Mouse (Mus musculus) midbrain, embryonic 14.5 days (tissue): ENCODE measurements at regions not wholly inside any gene's neighbourhood (a gene's known extent, or its start where the extent isn't known, plus 50 kb on each side); places are given as distances from the start of the nearest gene placed in this dataset.

Experiments used
- ATAC-seq: fragments of 200-750 bp; cut with Nextera tagmentation; 2 replicates; pipeline ENCODE4 v1.8.0; 2017; ENCODE audit warnings: moderate number of reproducible peaks, moderate library complexity; ENCODE audit not compliant: low FRiP score, low TSS enrichment
- DNase-seq: peaks from one replicate; pipeline ENCODE4 v3.0.0-alpha.2; 2015
- H3K27ac ChIP-seq: fragments of 300-500 bp; sonication (generic); replicated peaks from 2 replicates; pipeline ENCODE4 v1.5.1; 2014; ENCODE audit warnings: mild to moderate bottlenecking, low read depth, low read length, moderate library complexity
- H3K27me3 ChIP-seq: fragments of 300-500 bp; sonication (generic); 2 replicates; pipeline ENCODE4 v1.6.1; 2014; ENCODE audit warnings: low read length, control low read depth, mixed read lengths; ENCODE audit not compliant: control insufficient read depth, insufficient read depth
- H3K36me3 ChIP-seq: fragments of 300-500 bp; sonication (generic); 2 replicates; pipeline ENCODE4 v1.6.1; 2014; ENCODE audit warnings: low read length, control low read depth; ENCODE audit not compliant: control insufficient read depth, insufficient read depth
- H3K4me1 ChIP-seq: fragments of 300-500 bp; sonication (generic); 2 replicates; pipeline ENCODE4 v1.6.1; 2014; ENCODE audit warnings: mild to moderate bottlenecking, antibody characterized with exemption, low read length, control low read depth; ENCODE audit not compliant: control insufficient read depth, insufficient read depth
- H3K4me2 ChIP-seq: fragments of 300-500 bp; sonication (generic); 2 replicates; pipeline ENCODE4 v1.6.1; 2014; ENCODE audit warnings: mild to moderate bottlenecking, low read length, moderate library complexity
- H3K4me3 ChIP-seq: fragments of 300-500 bp; sonication (generic); replicated peaks from 2 replicates; pipeline ENCODE4 v1.5.1; 2014; ENCODE audit warnings: low read depth, low read length
- H3K9ac ChIP-seq: fragments of 300-500 bp; sonication (generic); replicated peaks from 2 replicates; pipeline ENCODE4 v1.6.1; 2014; ENCODE audit warnings: mild to moderate bottlenecking, low read length, moderate library complexity
- H3K9me3 ChIP-seq: fragments of 300-500 bp; sonication (generic); 2 replicates; pipeline ENCODE4 v1.6.1; 2016; ENCODE audit warnings: low read length, control low read depth, mixed read lengths; ENCODE audit not compliant: control insufficient read depth
- WGBS: fragments of 180-500 bp; shearing (Covaris S2); extraction: QIAGEN DNeasy Blood & Tissue Kit; methylation state at CpG from one replicate; pipeline ENCODE4 v1.1.7; 2014; 5-methylcytosine and 5-hydroxymethylcytosine counted together

DNA sequence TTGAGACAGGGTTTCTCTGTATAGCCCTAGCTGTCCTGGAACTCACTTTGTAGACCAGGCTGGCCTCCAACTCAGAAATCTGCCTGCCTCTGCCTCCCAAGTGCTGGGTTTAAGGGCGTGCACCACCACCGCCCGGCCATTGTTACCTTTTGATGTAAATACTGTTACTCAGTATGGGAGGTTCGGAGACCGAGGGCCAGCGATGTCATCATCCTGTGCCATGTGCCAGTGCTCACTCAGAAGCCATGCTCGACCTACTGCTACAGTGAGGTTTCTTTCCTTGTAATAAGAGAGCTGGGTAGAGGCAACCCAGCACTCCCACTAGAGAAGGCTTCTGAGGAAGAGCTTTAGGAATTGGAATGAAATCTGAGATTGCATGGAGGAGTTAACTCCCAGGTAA is 191.6 kb upstream of the Tgfbr2 start:
- Histone ChIP-seq H3K4me3 (no peak overlapping the region), H3K27ac (no peak overlapping the region), H3K36me3 (no peaks in the 10 kb centered on the region), H3K4me1 (peaks cover 6% of the 10 kb centered on the region; the same call in 1 of the 2 replicates), H3K27me3 (no peaks in the 10 kb centered on the region), H3K9me3 (no peaks in the 10 kb centered on the region), H3K4me2 (no peak overlapping the region), H3K9ac (no peak overlapping the region)
- ATAC-seq (no peak), DNase-seq (no peak)
- 88% methylated on average over 7 of the region's 7 CpGs for WGBS

DNA sequence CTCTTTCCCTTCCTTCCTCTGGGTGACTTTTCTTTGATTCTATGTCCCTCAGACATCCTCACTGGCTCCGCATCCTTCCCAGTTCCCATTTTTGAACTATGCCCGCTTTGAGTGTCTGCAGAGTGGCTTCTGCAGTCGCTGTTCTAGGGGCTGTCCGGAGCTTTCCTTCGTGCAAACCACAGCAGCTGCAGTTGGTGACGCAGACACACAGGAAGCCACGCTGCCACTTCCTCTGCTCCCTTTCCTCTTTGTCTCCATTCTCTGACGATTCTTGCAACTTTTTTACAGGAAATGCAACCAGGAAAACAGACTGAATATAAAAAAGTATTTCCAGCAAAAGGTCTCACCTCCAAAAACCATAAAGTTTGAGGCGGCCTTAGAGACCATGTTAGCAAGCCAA is 191.0 kb upstream of the Tgfbr2 start:
- Histone ChIP-seq H3K36me3 (no peaks in the 10 kb centered on the region), H3K4me3 (no peak overlapping the region), H3K9me3 (no peaks in the 10 kb centered on the region), H3K9ac (no peak overlapping the region), H3K4me2 (no peak overlapping the region), H3K4me1 (peaks cover 6% of the 10 kb centered on the region; the same call in 1 of the 2 replicates), H3K27ac (no peak overlapping the region), H3K27me3 (no peaks in the 10 kb centered on the region)
- DNase-seq (no peak), ATAC-seq (no peak)
- 88% methylated on average over 9 of the region's 9 CpGs for WGBS

DNA sequence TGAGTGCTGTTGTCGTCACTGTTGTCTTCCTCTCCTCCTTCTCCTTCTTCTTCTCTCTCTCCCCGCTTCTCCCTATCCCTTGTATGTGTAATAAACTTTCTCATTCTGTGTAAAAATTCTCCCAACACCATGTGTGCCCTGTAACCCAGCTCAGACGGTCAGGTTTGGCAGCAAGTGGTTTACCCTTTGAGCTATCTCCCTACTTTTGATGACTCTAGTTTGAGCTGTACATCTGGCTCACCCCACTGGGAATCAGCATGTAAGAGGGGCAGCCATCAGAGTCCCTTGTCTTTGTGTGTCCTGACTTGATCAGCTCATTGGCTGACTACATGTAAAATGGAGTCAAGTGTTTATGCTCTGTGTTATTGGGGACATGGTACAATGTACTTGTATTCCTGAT is 190.5 kb upstream of the Tgfbr2 start:
- Histone ChIP-seq H3K9ac (no peak overlapping the region), H3K4me2 (no peak overlapping the region), H3K4me1 (peaks cover 6% of the 10 kb centered on the region; the same call in 1 of the 2 replicates), H3K27ac (no peak overlapping the region), H3K4me3 (no peak overlapping the region), H3K27me3 (no peaks in the 10 kb centered on the region), H3K9me3 (no peaks in the 10 kb centered on the region), H3K36me3 (no peaks in the 10 kb centered on the region)
- 75% methylated on average over 3 of the region's 3 CpGs for WGBS
- DNase-seq (no peak), ATAC-seq (no peak)

DNA sequence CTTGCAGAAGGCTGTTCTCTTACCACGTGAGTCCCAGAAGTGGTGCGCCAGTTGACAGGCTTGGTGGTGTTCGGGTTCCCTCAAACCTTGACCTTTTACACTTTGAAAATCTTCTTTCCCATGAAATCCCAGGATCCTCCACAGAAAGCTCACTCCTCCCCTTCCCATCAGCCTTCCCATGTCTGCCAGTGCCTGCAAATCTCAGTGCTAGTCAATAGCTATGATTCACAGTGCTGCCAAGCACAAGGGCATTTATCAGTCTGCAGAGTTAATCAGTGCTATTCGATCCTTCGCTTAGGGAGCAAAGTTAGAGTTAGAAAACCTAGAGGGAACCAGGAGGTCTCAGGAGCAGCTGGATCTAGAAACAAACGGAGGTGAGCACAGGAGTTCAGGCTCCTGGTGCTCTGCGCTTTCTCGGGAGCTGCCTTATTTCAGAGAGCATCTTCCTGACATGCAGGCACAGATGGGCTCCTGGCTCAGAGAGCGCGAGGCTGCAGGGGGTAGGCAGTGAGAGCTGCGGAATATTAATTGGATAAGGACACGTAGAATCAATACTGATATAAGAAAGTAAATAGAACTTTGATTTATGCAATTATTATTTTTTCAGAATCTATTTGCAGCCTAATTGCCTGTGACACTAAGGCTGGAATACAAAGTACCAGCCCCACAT is 190.0 kb upstream of the Tgfbr2 start:
- DNase-seq = peak; percentile 23
- no peak overlapping the region for H3K9ac ChIP-seq
- ATAC-seq = no peak
- H3K4me3 ChIP-seq = no peak overlapping the region
- no peak overlapping the region for H3K4me2 ChIP-seq
- no peak overlapping the region for H3K27ac ChIP-seq
- 74% methylated on average over 12 of the region's 12 CpGs for WGBS
- H3K4me1 ChIP-seq = peaks cover 6% of the 10 kb centered on the region; the same call in 1 of the 2 replicates
- no peaks in the 10 kb centered on the region for H3K9me3 ChIP-seq
- no peaks in the 10 kb centered on the region for H3K36me3 ChIP-seq
- H3K27me3 ChIP-seq = no peaks in the 10 kb centered on the region

DNA sequence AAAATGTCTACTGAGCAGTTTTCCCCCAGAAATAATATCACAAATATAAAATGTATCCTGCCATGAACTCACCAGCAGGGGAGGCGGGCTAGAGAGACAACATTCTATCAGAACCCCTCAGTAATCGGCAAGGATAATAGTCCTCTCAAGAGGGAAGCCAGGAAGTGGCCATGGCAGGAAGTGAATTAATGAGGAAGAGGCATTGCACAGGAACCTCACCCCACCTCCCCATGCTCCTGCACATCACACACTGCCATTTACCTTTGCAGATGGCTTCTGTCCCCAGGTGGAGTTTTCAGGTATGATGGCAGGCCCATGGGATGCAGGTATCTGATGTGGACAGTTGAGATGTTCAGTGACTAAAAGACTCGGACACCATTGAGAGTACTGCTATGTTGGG is 185.9 kb upstream of the Tgfbr2 start:
- Histone ChIP-seq H3K9me3 (no peaks in the 10 kb centered on the region), H3K4me1 (peaks cover 6% of the 10 kb centered on the region; the same call in 1 of the 2 replicates), H3K36me3 (no peaks in the 10 kb centered on the region), H3K4me2 (no peak overlapping the region), H3K27me3 (no peaks in the 10 kb centered on the region), H3K4me3 (no peak overlapping the region), H3K9ac (no peak overlapping the region), H3K27ac (no peak overlapping the region)
- no peak for DNase-seq
- WGBS = 94% methylated on average over 3 of the region's 3 CpGs
- no peak for ATAC-seq

DNA sequence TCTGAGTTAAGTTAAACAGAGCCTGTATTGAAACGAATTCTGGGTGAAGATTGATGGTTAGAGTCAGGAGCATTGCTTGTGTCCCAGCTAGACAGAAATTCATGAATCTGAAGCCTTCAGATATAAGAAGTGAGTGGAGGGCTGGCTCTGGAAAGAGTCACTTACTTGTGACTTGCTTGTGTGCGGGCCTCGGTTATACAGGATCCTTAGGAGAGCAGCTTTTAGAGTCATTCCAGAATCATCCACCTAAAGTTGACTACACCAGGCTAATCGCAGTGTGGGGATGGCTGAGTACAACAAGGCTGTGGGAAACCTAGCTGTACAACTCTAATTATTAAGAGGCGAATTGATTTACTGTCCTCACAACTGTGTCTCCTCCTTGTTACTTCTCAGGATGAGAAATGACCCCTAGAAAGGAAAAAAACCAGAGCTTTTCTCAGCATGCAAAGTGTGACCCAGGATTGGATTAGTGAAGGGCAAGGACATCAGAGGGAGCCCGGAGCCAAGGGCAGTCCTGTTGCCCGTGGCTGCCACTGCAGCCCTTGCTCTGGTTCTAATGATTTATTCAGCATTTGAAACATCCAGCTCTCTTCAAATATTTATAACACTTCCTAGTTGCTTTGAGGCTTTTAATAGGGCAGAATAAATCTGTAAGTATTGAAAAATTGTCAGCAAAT is 179.0 kb upstream of the Tgfbr2 start:
- Histone ChIP-seq H3K27me3 (no peaks in the 10 kb centered on the region), H3K4me1 (peaks cover 4% of the 10 kb centered on the region; the same call in 1 of the 2 replicates), H3K9me3 (no peaks in the 10 kb centered on the region), H3K4me3 (no peak overlapping the region), H3K4me2 (no peak overlapping the region), H3K36me3 (no peaks in the 10 kb centered on the region), H3K27ac (peak overlapping the region; percentile 55), H3K9ac (no peak overlapping the region)
- ATAC-seq (no peak), DNase-seq (peak; percentile 51)
- WGBS = 71% methylated on average over 7 of the region's 7 CpGs

DNA sequence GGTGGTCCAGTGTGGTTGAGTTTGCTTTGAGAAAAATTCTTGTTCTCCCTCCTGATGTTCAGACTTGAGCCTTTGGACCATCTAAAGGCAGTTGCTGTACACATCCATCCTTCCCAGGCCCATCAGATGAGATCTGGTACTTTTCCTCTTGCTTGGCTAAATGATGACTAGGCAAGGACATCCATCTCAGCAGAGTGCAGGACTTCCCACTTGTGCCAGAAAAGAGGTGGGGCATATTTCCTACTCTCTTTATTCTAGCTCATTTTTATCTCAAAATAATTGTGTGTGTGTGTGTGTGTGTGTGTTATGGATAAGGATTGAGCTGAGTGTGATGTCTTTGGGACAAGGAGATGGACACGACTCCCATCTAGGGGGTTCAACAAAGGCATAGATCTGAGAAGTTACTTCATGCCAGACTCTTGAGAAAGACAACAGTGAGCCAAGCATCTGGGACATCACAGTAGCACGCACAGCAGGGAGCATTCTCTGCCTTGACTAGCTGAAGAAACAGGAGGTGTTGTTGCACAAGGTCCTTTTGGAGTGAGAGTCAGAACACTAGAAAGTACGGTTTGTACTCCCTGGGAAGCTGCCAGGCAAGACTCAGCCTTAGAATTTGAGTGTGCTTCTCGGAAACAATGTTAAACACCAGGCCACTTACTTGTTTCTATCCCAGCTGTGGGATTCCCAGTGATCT is 177.8 kb upstream of the Tgfbr2 start:
- Histone ChIP-seq H3K4me1 (peaks cover 4% of the 10 kb centered on the region; the same call in 1 of the 2 replicates), H3K36me3 (no peaks in the 10 kb centered on the region), H3K27me3 (no peaks in the 10 kb centered on the region), H3K4me3 (no peak overlapping the region), H3K9me3 (no peaks in the 10 kb centered on the region), H3K27ac (no peak overlapping the region), H3K9ac (no peak overlapping the region), H3K4me2 (no peak overlapping the region)
- DNase-seq (no peak), ATAC-seq (no peak)
- WGBS = 88% methylated on average over 4 of the region's 4 CpGs

DNA sequence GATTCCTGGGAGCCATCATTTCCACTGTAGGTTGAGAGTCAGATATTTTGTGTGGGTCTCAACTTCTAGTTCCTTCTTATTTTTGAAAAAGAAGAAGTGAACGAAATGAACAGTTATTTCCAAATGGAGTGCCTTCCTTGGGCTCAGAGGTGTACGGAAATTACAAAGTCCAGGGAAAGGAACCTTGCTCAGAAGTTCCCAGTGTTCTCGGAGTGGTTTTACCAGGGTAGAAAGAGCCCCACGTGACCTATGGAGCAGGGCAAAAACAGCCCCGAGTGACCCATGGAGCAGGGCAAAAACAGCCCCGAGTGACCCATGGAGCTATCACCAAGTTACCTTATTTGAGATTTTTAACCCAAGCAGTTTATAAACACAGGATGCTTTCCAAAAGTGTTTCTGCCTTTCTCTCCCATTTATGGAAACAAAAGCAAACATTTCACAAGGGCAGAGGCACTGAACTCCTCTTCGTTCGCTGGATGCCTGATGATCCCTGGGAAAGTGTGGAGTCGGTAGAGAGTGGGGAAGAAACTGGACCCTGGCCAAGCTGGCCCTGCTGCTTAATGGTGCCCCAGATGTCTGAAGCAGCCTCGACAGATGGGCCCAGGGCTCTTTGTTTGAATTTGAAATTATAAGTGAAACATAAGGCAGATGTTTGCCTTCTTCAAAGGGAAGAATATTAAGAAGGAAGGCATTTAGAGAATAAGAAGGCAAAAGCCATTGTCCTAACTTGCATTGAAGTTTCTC is 175.8 kb upstream of the Tgfbr2 start:
- Histone ChIP-seq H3K4me3 (no peak overlapping the region), H3K27ac (no peak overlapping the region), H3K36me3 (no peaks in the 10 kb centered on the region), H3K27me3 (no peaks in the 10 kb centered on the region), H3K4me2 (no peak overlapping the region), H3K9me3 (no peaks in the 10 kb centered on the region), H3K9ac (no peak overlapping the region), H3K4me1 (peaks cover 4% of the 10 kb centered on the region; the same call in 1 of the 2 replicates)
- peak; percentile 61 for DNase-seq
- no peak for ATAC-seq
- WGBS = 75% methylated on average over 10 of the region's 10 CpGs
